Mouse (Mus musculus) lung, adult 2 months (tissue): ENCODE results near the gene Limch1.

ENCODE experiments used
- CTCF ChIP-seq: fragments of 200-500 bp; IDR thresholded peaks from 2 replicates; pipeline ENCODE4 v1.5.1; 2011; ENCODE audit warnings: mild to moderate bottlenecking, low read length, control low read depth; ENCODE audit not compliant: insufficient read depth
- POLR2A ChIP-seq: fragments of 200-500 bp; IDR thresholded peaks from 2 replicates; pipeline ENCODE4 v1.6.1; 2011; ENCODE audit warnings: low read depth, mild to moderate bottlenecking, control low read depth, low read length, borderline replicate concordance; ENCODE audit errors: extremely low read depth

DNA sequence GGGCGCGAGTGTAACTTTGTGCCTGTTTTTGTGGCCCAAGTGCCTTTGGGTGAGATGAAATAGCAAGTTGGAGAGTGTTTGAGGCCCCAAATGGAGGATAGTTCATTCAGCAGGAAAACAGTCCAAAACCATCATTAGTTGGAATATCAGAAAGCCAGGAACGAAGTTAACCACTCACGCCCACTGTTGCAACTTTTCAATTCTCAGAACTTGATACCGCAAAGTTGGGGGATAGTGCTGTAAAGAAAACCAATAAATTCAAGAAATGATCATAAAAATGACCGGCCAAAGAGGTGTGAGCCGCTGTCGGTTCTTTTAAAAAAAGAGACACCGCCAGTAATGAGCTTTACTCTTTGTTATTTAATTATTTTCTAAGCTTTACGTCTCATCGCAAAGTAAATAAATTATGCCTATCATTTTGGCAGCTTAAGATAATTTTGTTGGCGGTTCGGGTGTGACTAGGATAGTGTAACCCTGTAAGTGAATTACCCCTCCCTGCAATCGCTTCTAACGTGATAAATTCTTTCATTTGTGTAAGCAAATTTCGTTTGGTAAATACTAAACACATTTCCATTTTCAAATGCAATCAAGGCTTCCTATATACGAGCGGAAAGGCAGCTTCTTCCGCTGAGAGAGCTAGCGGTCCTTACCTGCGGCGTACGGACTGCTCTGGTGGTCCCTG lies 352.6 kb downstream of the Limch1 start:
- TF ChIP-seq POLR2A (no peak), CTCF (no peak)
